Mouse (Mus musculus) cortical plate, adult 2 months (tissue): Measurements from ENCODE around the gene Tnfsf18.

ENCODE experiments used
- CTCF ChIP-seq: fragments of 200-500 bp; IDR thresholded peaks from 2 replicates; pipeline ENCODE4 v1.5.1; 2011; ENCODE audit warnings: mild to moderate bottlenecking, control low read depth, low read length; ENCODE audit not compliant: insufficient read depth; ENCODE audit errors: extremely low read depth
- POLR2A ChIP-seq: fragments of 200-500 bp; IDR thresholded peaks from 2 replicates; pipeline ENCODE4 v1.6.1; 2011; ENCODE audit warnings: mild to moderate bottlenecking, low read length, control low read depth; ENCODE audit not compliant: insufficient read depth; ENCODE audit errors: extremely low read depth

- TF ChIP-seq POLR2A: no peak
- TF ChIP-seq CTCF: no peak
These were observed 14.6 kb upstream of the Tnfsf18 start for GRCm38 (mm10) chr1:161479854-161480253.
